Mouse (Mus musculus) kidney, embryonic 16.5 days (tissue): Measurements from ENCODE around the gene Fzd7. TPM values are rescaled to one million over a fixed set of nuclear protein-coding genes. Genes with fewer than 3 reads are reported as not detected.

ENCODE experiments used
- ATAC-seq: fragments of 200-750 bp; cut with Nextera tagmentation; 2 replicates; pipeline ENCODE4 v1.8.0; 2017; ENCODE audit warnings: moderate TSS enrichment; ENCODE audit not compliant: low FRiP score, low TSS enrichment
- H3K27ac ChIP-seq: fragments of 300-500 bp; sonication (generic); 2 replicates; pipeline ENCODE4 v1.5.1; 2014; ENCODE audit warnings: low read length
- H3K27me3 ChIP-seq: fragments of 300-500 bp; sonication (generic); 2 replicates; pipeline ENCODE4 v1.6.1; 2014; ENCODE audit warnings: low read length, control low read depth, mixed read lengths; ENCODE audit not compliant: insufficient read depth
- H3K36me3 ChIP-seq: fragments of 300-500 bp; sonication (generic); 2 replicates; pipeline ENCODE4 v1.6.1; 2014; ENCODE audit warnings: low read length, control low read depth, mixed read lengths; ENCODE audit not compliant: insufficient read depth
- H3K4me1 ChIP-seq: fragments of 300-500 bp; sonication (generic); 2 replicates; pipeline ENCODE4 v1.6.1; 2014; ENCODE audit warnings: low read length, control low read depth, mixed read lengths; ENCODE audit not compliant: insufficient read depth
- H3K4me2 ChIP-seq: fragments of 300-500 bp; sonication (generic); replicated peaks from 2 replicates; pipeline ENCODE4 v1.6.1; 2014; ENCODE audit warnings: low read depth, low read length
- H3K4me3 ChIP-seq: fragments of 300-500 bp; sonication (generic); 2 replicates; pipeline ENCODE4 v1.5.1; 2014; ENCODE audit warnings: mild to moderate bottlenecking, low read length
- H3K9ac ChIP-seq: fragments of 300-500 bp; sonication (generic); replicated peaks from 2 replicates; pipeline ENCODE4 v1.6.1; 2014; ENCODE audit warnings: low read length
- H3K9me3 ChIP-seq: fragments of 300-500 bp; sonication (generic); 2 replicates; pipeline ENCODE4 v1.6.1; 2016; ENCODE audit warnings: low read length, control low read depth
- WGBS: fragments of 180-500 bp; shearing (Covaris S2); extraction: QIAGEN DNeasy Blood & Tissue Kit; methylation state at CpG from one replicate; pipeline ENCODE4 v1.1.7; 2014; 5-methylcytosine and 5-hydroxymethylcytosine counted together
- polyA plus RNA-seq: library from polyadenylated mRNA; unstranded; fragments of >200 nt; fragmentation: Nextera tagmentation; extraction: Ambion mirVana; gene quantifications from 2 replicates; pipeline ENCODE4 v1.2.1, GENCODE M21; 2015

Fzd7 gene
- polyA plus RNA-seq, 1 experiment from 2014 or later = 16.0 TPM

GRCm38 (mm10) chr1:59444127-59444660 is 38.0 kb upstream of the Fzd7 start:
- peaks cover 8% of the 10 kb centered on the region for H3K4me1 ChIP-seq
- H3K9ac ChIP-seq = no peak overlapping the region
- 71% methylated on average over 3 of the region's 3 CpGs for WGBS
- ATAC-seq = no peak
- no peak overlapping the region for H3K27ac ChIP-seq
- H3K36me3 ChIP-seq = no peaks in the 10 kb centered on the region
- H3K9me3 ChIP-seq = no peaks in the 10 kb centered on the region
- no peak overlapping the region for H3K4me2 ChIP-seq
- H3K27me3 ChIP-seq = no peaks in the 10 kb centered on the region
- no peak overlapping the region for H3K4me3 ChIP-seq

GRCm38 (mm10) chr1:59445242-59445641 is 37.0 kb upstream of the Fzd7 start:
- whole genome bisulfite sequencing = 79% methylated on average over 5 of the region's 5 CpGs
- Histone ChIP-seq H3K27me3 (no peaks in the 10 kb centered on the region), H3K9ac (no peak overlapping the region), H3K27ac (no peak overlapping the region), H3K4me3 (no peak overlapping the region), H3K4me1 (peaks cover 13% of the 10 kb centered on the region), H3K9me3 (no peaks in the 10 kb centered on the region), H3K36me3 (no peaks in the 10 kb centered on the region), H3K4me2 (no peak overlapping the region)
- no peak for ATAC-seq

DNA sequence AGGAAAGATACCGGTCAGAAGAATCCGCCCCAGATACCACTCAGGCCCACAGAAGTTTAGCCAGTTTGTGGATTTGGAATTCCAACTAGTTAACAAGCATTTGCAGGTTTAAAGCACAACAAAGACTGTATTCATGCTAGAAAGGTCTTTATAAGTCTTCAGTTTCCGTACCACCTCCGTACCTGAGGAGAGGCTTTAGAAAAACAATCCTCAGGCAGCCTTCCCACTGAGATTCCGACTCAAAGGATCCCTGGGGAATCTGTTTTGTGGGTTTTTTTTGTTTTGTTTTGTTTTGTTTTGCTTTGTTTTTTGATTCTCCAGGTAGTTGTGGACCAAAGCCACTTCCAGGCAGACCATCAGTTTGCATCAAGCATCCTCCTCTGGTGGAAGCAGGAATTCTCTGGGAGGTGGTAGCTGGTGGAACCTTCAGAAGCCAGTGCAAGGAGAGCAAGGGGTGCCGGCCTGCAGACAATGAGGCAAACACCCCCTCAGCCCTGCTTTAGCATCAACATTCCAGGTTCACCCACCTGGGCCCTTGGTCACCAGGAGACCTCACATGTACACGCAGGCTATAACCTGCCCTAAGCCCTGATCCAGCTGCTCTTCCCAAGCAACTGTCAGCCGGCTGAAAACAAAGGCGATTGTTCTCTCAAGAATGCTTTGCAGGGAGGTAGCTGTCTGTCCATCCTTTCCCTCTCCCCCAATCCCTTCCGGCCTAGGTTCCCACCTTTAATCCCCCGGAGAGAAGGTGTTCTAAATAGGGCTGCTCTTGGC is 33.5 kb upstream of the Fzd7 start:
- ATAC-seq = no peak
- Histone ChIP-seq H3K4me1 (peaks cover 26% of the 10 kb centered on the region), H3K9ac (no peak overlapping the region), H3K27me3 (no peaks in the 10 kb centered on the region), H3K4me3 (no peak overlapping the region), H3K4me2 (peak overlapping the region; percentile 24; the same call in 1 of the 2 replicates), H3K36me3 (no peaks in the 10 kb centered on the region), H3K27ac (no peak overlapping the region), H3K9me3 (peaks cover 5% of the 10 kb centered on the region; the same call in 1 of the 2 replicates)
- WGBS = 50% methylated on average over 11 of the region's 11 CpGs

GRCm38 (mm10) chr1:59449423-59449822 is 32.8 kb upstream of the Fzd7 start:
- Histone ChIP-seq H3K4me1 (peaks cover 26% of the 10 kb centered on the region), H3K9me3 (peaks cover 5% of the 10 kb centered on the region; the same call in 1 of the 2 replicates), H3K4me2 (peak overlapping the region; percentile 24; the same call in 1 of the 2 replicates), H3K27ac (peak overlapping the region; percentile 44; the same call in 1 of the 2 replicates), H3K4me3 (no peak overlapping the region), H3K36me3 (no peaks in the 10 kb centered on the region), H3K27me3 (no peaks in the 10 kb centered on the region), H3K9ac (no peak overlapping the region)
- WGBS = 9% methylated on average over 11 of the region's 11 CpGs
- ATAC-seq = no peak

DNA sequence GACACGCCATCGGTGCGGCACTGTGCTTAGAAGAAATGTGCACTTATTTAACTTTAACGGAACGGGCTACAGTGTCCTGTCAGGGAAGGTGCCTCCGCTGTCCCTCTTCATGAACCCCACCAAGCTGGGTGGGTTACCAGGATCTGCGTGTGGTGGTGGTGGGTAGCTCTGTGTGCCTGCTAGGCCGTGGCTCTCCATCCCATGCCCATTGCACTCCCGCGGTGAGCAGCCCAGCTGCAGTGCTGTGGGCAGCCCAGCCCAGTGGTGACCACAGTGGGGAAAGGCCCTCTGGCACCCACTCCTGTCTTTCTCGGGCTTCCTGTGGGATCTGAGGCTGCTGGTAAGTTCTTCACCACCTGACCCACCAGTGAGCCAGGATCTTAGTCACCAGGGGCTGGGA is 31.3 kb upstream of the Fzd7 start:
- peaks cover 5% of the 10 kb centered on the region; the same call in 1 of the 2 replicates for H3K9me3 ChIP-seq
- H3K4me1 ChIP-seq = peaks cover 26% of the 10 kb centered on the region
- no peaks in the 10 kb centered on the region for H3K36me3 ChIP-seq
- ATAC-seq = peak; percentile 47; the same call in 1 of the 2 replicates
- H3K4me3 ChIP-seq = no peak overlapping the region
- no peak overlapping the region for H3K27ac ChIP-seq
- no peaks in the 10 kb centered on the region for H3K27me3 ChIP-seq
- no peak overlapping the region for H3K9ac ChIP-seq
- no peak overlapping the region for H3K4me2 ChIP-seq
- 85% methylated on average over 11 of the region's 11 CpGs for WGBS

DNA sequence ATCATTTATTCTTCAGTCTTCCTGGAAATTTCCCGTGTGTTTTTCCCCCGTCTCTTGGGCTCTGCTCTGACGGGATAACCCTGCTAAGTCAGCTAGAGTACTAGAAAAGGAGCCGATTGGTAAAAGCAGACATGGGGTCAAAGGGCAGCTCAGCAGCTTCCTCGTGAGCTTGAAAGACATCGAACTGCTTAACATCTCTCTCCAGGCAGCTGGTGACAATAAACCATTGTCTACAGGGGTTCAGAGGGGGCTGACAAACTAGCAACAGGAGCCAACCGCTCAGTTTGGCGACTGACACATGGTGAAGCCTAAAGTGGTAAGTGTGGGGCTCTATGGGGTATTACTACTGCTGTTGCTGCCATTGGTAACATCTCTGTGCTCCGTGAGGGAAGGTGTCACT is 30.6 kb upstream of the Fzd7 start:
- ATAC-seq = no peak
- Histone ChIP-seq H3K9me3 (peaks cover 5% of the 10 kb centered on the region; the same call in 1 of the 2 replicates), H3K4me3 (no peak overlapping the region), H3K36me3 (no peaks in the 10 kb centered on the region), H3K27me3 (no peaks in the 10 kb centered on the region), H3K4me1 (peaks cover 26% of the 10 kb centered on the region), H3K27ac (no peak overlapping the region), H3K9ac (no peak overlapping the region), H3K4me2 (no peak overlapping the region)
- WGBS = 30% methylated on average over 9 of the region's 9 CpGs

GRCm38 (mm10) chr1:59456825-59457224 is 25.4 kb upstream of the Fzd7 start:
- Histone ChIP-seq H3K27ac (no peak overlapping the region), H3K4me2 (no peak overlapping the region), H3K9ac (no peak overlapping the region), H3K9me3 (peaks cover 5% of the 10 kb centered on the region; the same call in 1 of the 2 replicates), H3K36me3 (no peaks in the 10 kb centered on the region), H3K4me3 (no peak overlapping the region), H3K4me1 (peaks cover 7% of the 10 kb centered on the region; the same call in 1 of the 2 replicates), H3K27me3 (no peaks in the 10 kb centered on the region)
- 51% methylated on average over 3 of the region's 3 CpGs for WGBS
- no peak for ATAC-seq

- H3K36me3 ChIP-seq = no peaks in the 10 kb centered on the region
- 58% methylated on average over 4 of the region's 4 CpGs for WGBS
- no peak overlapping the region for H3K9ac ChIP-seq
- no peak overlapping the region for H3K27ac ChIP-seq
- no peak overlapping the region for H3K4me3 ChIP-seq
- H3K9me3 ChIP-seq = 0 out of 2 replicates have a peak, but pooled peaks cover under 1% of the 10 kb centered on the region
- no peak overlapping the region for H3K4me2 ChIP-seq
- 0 out of 2 replicates have a peak, but pooled peaks cover 7% of the 10 kb centered on the region for H3K4me1 ChIP-seq
- 0 out of 2 replicates have a peak, but pooled peaks have one; percentile 35 for ATAC-seq
- H3K27me3 ChIP-seq = no peaks in the 10 kb centered on the region
Observed at GRCm38 (mm10) chr1:59457873-59458272, 24.4 kb upstream of the Fzd7 start.

GRCm38 (mm10) chr1:59458886-59459285 is 23.3 kb upstream of the Fzd7 start:
- H3K27me3 ChIP-seq = no peaks in the 10 kb centered on the region
- no peak overlapping the region for H3K4me3 ChIP-seq
- H3K4me1 ChIP-seq = 0 out of 2 replicates have a peak, but pooled peaks cover 7% of the 10 kb centered on the region
- H3K9me3 ChIP-seq = no peaks in the 10 kb centered on the region
- no peak overlapping the region for H3K27ac ChIP-seq
- 34% methylated on average over 8 of the region's 8 CpGs for WGBS
- no peaks in the 10 kb centered on the region for H3K36me3 ChIP-seq
- no peak overlapping the region for H3K4me2 ChIP-seq
- ATAC-seq = no peak
- peak overlapping the region; percentile 38; the same call in 1 of the 2 replicates for H3K9ac ChIP-seq
